Mouse (Mus musculus) liver, postnatal 0 days (tissue): ENCODE results near the gene Mylip.

Source experiments
- CTCF ChIP-seq: sonication (generic); IDR thresholded peaks from 2 replicates; pipeline ENCODE4 v1.5.1; 2016; ENCODE audit warnings: antibody characterized with exemption, low read depth
- EP300 ChIP-seq: IDR thresholded peaks from 2 replicates; pipeline ENCODE4 v1.6.1; 2016; ENCODE audit warnings: antibody characterized with exemption, low read depth, mild to moderate bottlenecking

DNA sequence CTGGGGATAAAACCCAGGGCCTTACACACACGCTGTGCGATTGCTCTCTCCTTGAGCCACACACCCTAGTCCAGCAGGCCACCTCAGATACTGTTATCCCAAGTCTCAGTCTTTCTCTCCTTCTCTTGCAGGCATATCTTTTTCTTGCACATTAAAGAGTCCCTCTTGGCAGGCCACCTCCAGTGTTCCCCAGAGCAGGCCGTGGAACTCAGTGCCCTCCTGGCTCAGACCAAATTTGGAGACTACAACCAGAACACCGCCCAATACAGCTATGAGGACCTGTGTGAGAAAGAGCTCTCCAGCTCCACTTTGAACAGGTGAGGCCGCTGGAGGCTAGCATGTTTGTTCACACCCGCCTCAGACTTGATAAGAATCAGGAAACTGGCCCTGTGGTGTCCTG lies 14.7 kb downstream of the Mylip start:
- no peak for TF ChIP-seq CTCF
- peak; percentile 99 for TF ChIP-seq EP300
